Mouse (Mus musculus): Measurements from ENCODE around the gene Acacb. TPM values are rescaled to one million over a fixed set of nuclear protein-coding genes. Genes with fewer than 3 reads are reported as not detected.

Acacb gene
- total RNA-seq, 2 experiments from 2014 or later: 0.10 to 1.7 TPM

GRCm38 (mm10) chr5:114248174-114248589 is 101.8 kb downstream of the Acacb start:
- peak; percentile 73 for ATAC-seq (replicated peaks; ENCODE audit: poor library complexity, severe bottlenecking)

GRCm38 (mm10) chr5:114259495-114259894 is 113.2 kb downstream of the Acacb start:
- peak; percentile 48 for ATAC-seq (replicated peaks; ENCODE audit: poor library complexity, severe bottlenecking)

GRCm38 (mm10) chr5:114261494-114261893 is 115.2 kb downstream of the Acacb start:
- ATAC-seq (replicated peaks; ENCODE audit: poor library complexity, severe bottlenecking): no peak

- no peak for ATAC-seq (replicated peaks; ENCODE audit: poor library complexity, severe bottlenecking)
Observed at GRCm38 (mm10) chr5:114264030-114264459, 117.7 kb downstream of the Acacb start.

GRCm38 (mm10) chr5:114264791-114265190 is 118.5 kb downstream of the Acacb start:
- ATAC-seq (replicated peaks; ENCODE audit: poor library complexity, severe bottlenecking): no peak

GRCm38 (mm10) chr5:114268646-114269045 is 122.3 kb downstream of the Acacb start:
- ATAC-seq (replicated peaks; ENCODE audit: poor library complexity, severe bottlenecking): no peak

GRCm38 (mm10) chr5:114269499-114269898 is 123.2 kb downstream of the Acacb start:
- no peak for ATAC-seq (replicated peaks; ENCODE audit: poor library complexity, severe bottlenecking)

GRCm38 (mm10) chr5:114269984-114270383 is 123.6 kb downstream of the Acacb start:
- peak; percentile 31; the same call in 1 of the 2 replicates for ATAC-seq (replicated peaks; ENCODE audit: poor library complexity, severe bottlenecking)

GRCm38 (mm10) chr5:114273693-114274402 is 127.5 kb downstream of the Acacb start, which contains the start of gene Foxn4:
Foxn4 (minus strand) TSS chr5:114273807.
- no peak for ATAC-seq (replicated peaks; ENCODE audit: poor library complexity, severe bottlenecking)

GRCm38 (mm10) chr5:114275339-114275738 is 129.0 kb downstream of the Acacb start:
- ATAC-seq (replicated peaks; ENCODE audit: poor library complexity, severe bottlenecking): no peak

GRCm38 (mm10) chr5:114275991-114276390 is 129.7 kb downstream of the Acacb start:
- ATAC-seq (replicated peaks; ENCODE audit: poor library complexity, severe bottlenecking): no peak

GRCm38 (mm10) chr5:114279382-114280143 is 133.2 kb downstream of the Acacb start:
- no peak for ATAC-seq (replicated peaks; ENCODE audit: poor library complexity, severe bottlenecking)

- no peak for ATAC-seq (replicated peaks; ENCODE audit: poor library complexity, severe bottlenecking)
Observed at GRCm38 (mm10) chr5:114282346-114282745, 136.0 kb downstream of the Acacb start.

- no peak for ATAC-seq (replicated peaks; ENCODE audit: poor library complexity, severe bottlenecking)
Observed at GRCm38 (mm10) chr5:114284604-114285397, 138.5 kb downstream of the Acacb start.

- ATAC-seq (replicated peaks; ENCODE audit: poor library complexity, severe bottlenecking): no peak
Observed at GRCm38 (mm10) chr5:114285398-114285700, 139.0 kb downstream of the Acacb start.

GRCm38 (mm10) chr5:114286102-114286501 is 139.8 kb downstream of the Acacb start:
- no peak for ATAC-seq (replicated peaks; ENCODE audit: poor library complexity, severe bottlenecking)

- ATAC-seq (replicated peaks; ENCODE audit: poor library complexity, severe bottlenecking): no peak
Observed at GRCm38 (mm10) chr5:114286872-114287571, 140.7 kb downstream of the Acacb start.

- ATAC-seq (replicated peaks; ENCODE audit: poor library complexity, severe bottlenecking): no peak
Observed at GRCm38 (mm10) chr5:114288396-114288795, 142.1 kb downstream of the Acacb start.

GRCm38 (mm10) chr5:114288874-114289273 is 142.5 kb downstream of the Acacb start, which contains the start of gene Myo1h:
Myo1h (plus strand) TSS chr5:114289166.
- no peak for ATAC-seq (replicated peaks; ENCODE audit: poor library complexity, severe bottlenecking)

GRCm38 (mm10) chr5:114290004-114290403 is 143.7 kb downstream of the Acacb start:
- ATAC-seq (replicated peaks; ENCODE audit: poor library complexity, severe bottlenecking): no peak
